Mouse (Mus musculus): Measurements from ENCODE around the gene Wnt16. TPM values are rescaled to one million over a fixed set of nuclear protein-coding genes. Genes with fewer than 3 reads are reported as not detected.
A peak's percentile ranks its signal among the peaks of the same experiment; 100 is the strongest.

Gene Wnt16
- polyA plus RNA-seq, 1 experiment from 2014 or later = 0.26 TPM

- DNase-seq (ENCODE audit: low spot score) = no peak
- Histone ChIP-seq H3K4me3 (ENCODE audit: low read depth, low read length) (no peak overlapping the region), H3K36me3 (ENCODE audit: insufficient read depth, low read length) (no peaks in the 10 kb centered on the region), H3K9ac (replicated peaks; ENCODE audit: low read depth) (no peak overlapping the region), H3K27me3 (replicated peaks; ENCODE audit: insufficient read depth, low read length) (no peaks in the 10 kb centered on the region), H3K9me3 (ENCODE audit: low read length) (no peaks in the 10 kb centered on the region), H3K4me2 (replicated peaks; ENCODE audit: low read depth, low read length) (no peak overlapping the region), H3K27ac (ENCODE audit: low read length) (no peak overlapping the region), H3K4me1 (ENCODE audit: insufficient read depth, low read depth, low read length) (peaks cover 3% of the 10 kb centered on the region; the same call in 1 of the 2 replicates)
- 53% methylated on average over 6 of the region's 6 CpGs for WGBS
- no peak for ATAC-seq
- TF ChIP-seq CTCF (IDR thresholded peaks at IDR 0.05) (no peak), EP300 (IDR thresholded peaks at IDR 0.05) (no peak)
These were observed 56.4 kb downstream of the Wnt16 start for GRCm38 (mm10) chr6:22344443-22344842.

DNA sequence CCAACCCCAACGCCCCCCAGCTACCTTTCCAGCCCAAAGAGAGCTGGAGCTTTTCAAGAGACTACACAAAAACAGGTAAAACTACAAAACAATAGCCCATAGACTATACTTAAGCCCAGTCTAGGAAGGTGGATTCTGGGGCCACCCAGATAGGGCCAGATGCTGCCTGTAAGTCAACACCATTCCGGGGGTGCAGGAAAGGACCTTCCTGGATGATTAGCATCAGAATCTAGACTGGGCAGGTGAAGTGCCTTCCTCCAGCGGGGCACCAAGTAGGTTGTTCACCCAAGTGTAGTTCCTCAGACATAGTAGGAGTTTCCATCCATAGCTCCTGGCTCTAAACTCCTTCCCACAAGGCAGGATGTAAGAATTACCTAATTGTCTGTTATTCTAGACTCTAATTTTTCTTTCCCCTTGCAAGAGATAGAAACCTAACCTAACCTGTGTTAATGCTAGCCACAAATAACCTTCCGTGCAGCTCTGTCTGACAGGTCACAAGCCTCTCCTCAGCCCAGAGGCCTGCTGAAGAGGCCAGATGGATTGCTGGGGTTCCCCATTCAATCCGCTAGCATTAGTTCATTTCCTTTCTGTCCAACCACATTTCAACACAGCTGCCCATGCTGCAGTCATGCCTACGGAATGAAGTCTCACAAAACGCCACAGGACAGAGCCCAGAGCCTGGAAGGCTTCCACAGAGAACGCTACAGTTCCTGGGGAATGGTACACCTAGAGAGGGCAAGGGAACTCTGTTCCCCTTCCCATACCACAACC, 59.3 kb downstream of the Wnt16 start:
- no peak overlapping the region for H3K27ac ChIP-seq (ENCODE audit: low read length)
- no peak overlapping the region for H3K9ac ChIP-seq (replicated peaks; ENCODE audit: low read depth)
- H3K27me3 ChIP-seq (replicated peaks; ENCODE audit: insufficient read depth, low read length) = no peaks in the 10 kb centered on the region
- peaks cover 3% of the 10 kb centered on the region; the same call in 1 of the 2 replicates for H3K4me1 ChIP-seq (ENCODE audit: insufficient read depth, low read depth, low read length)
- no peaks in the 10 kb centered on the region for H3K9me3 ChIP-seq (ENCODE audit: low read length)
- TF ChIP-seq EP300 (IDR thresholded peaks at IDR 0.05) = no peak
- no peak for TF ChIP-seq CTCF (IDR thresholded peaks at IDR 0.05)
- 63% methylated on average over 8 of the region's 8 CpGs for WGBS
- no peak overlapping the region for H3K4me3 ChIP-seq (ENCODE audit: low read depth, low read length)
- H3K36me3 ChIP-seq (ENCODE audit: insufficient read depth, low read length) = no peaks in the 10 kb centered on the region
- no peak overlapping the region for H3K4me2 ChIP-seq (replicated peaks; ENCODE audit: low read depth, low read length)
- ATAC-seq = no peak
- peak; percentile 29 for DNase-seq (ENCODE audit: low spot score)

Other genes with a start within 250 kb of the Wnt16 start
- 66.9 and 74.8 TPM in 2 replicates for gene Fam3c, start 68.0 kb downstream of the Wnt16 start, polyA plus RNA-seq (2015; fragmentation: Nextera tagmentation; extraction: Ambion mirVana)